Mouse (Mus musculus): ENCODE data around the gene Gnb3. TPM values are rescaled to one million over a fixed set of nuclear protein-coding genes. Genes with fewer than 3 reads are reported as not detected.
"Not testable (repeated sequence)": the region's sequence is repeated elsewhere in the genome, so short reads cannot be mapped to it uniquely, and the experiment has no call there.

The Gnb3 gene
- polyA plus RNA-seq, 1 experiment from 2014 or later, result 1.4 TPM

- 2% methylated on average over 34 of the region's 34 CpGs for WGBS
- peak overlapping the region; percentile 74 for H3K4me2 ChIP-seq (replicated peaks; ENCODE audit: low read depth, low read length)
- no peaks in the 10 kb centered on the region for H3K9me3 ChIP-seq (ENCODE audit: control insufficient read depth, low read depth, low read length)
- peak overlapping the region; percentile 47 for H3K4me3 ChIP-seq (ENCODE audit: low read depth, low read length)
- peak overlapping the region; percentile 95 for H3K27ac ChIP-seq (ENCODE audit: low read length)
- H3K36me3 ChIP-seq (ENCODE audit: control insufficient read depth, insufficient read depth, low read length), result peaks cover 5% of the 10 kb centered on the region
- peak overlapping the region; percentile 38; the same call in 1 of the 2 replicates for H3K9ac ChIP-seq (replicated peaks; ENCODE audit: low read depth, low read length)
- ATAC-seq (ENCODE audit: insufficient number of reproducible peaks, insufficient read depth, low FRiP score, low read depth), result peak; percentile 86
- H3K4me1 ChIP-seq (ENCODE audit: control insufficient read depth, insufficient read depth, low read length), result peaks cover 17% of the 10 kb centered on the region; the same call in 1 of the 2 replicates
- H3K27me3 ChIP-seq (ENCODE audit: control insufficient read depth, insufficient read depth, low read length), result no peaks in the 10 kb centered on the region
These were observed 34.4 kb downstream of the Gnb3 start for GRCm38 (mm10) chr6:124805341-124806321.

GRCm38 (mm10) chr6:124804341-124804740 is 35.7 kb downstream of the Gnb3 start:
- Histone ChIP-seq H3K9me3 (ENCODE audit: control insufficient read depth, low read depth, low read length) (no peaks in the 10 kb centered on the region), H3K27ac (ENCODE audit: low read length) (no peak overlapping the region), H3K4me3 (ENCODE audit: low read depth, low read length) (no peak overlapping the region), H3K36me3 (ENCODE audit: control insufficient read depth, insufficient read depth, low read length) (no peaks in the 10 kb centered on the region), H3K9ac (replicated peaks; ENCODE audit: low read depth, low read length) (no peak overlapping the region), H3K27me3 (ENCODE audit: control insufficient read depth, insufficient read depth, low read length) (no peaks in the 10 kb centered on the region), H3K4me2 (replicated peaks; ENCODE audit: low read depth, low read length) (no peak overlapping the region), H3K4me1 (ENCODE audit: control insufficient read depth, insufficient read depth, low read length) (peaks cover 13% of the 10 kb centered on the region; the same call in 1 of the 2 replicates)
- WGBS, result 78% methylated on average over 3 of the region's 3 CpGs
- ATAC-seq (ENCODE audit: insufficient number of reproducible peaks, insufficient read depth, low FRiP score, low read depth), result no peak

GRCm38 (mm10) chr6:124803691-124804090 is 36.4 kb downstream of the Gnb3 start:
- H3K27me3 ChIP-seq (ENCODE audit: control insufficient read depth, insufficient read depth, low read length); H3K36me3 ChIP-seq (ENCODE audit: control insufficient read depth, insufficient read depth, low read length); H3K27ac ChIP-seq (ENCODE audit: low read length); H3K4me3 ChIP-seq (ENCODE audit: low read depth, low read length); H3K9ac ChIP-seq (replicated peaks; ENCODE audit: low read depth, low read length); H3K4me2 ChIP-seq (replicated peaks; ENCODE audit: low read depth, low read length); H3K9me3 ChIP-seq (ENCODE audit: control insufficient read depth, low read depth, low read length); ATAC-seq (ENCODE audit: insufficient number of reproducible peaks, insufficient read depth, low FRiP score, low read depth): not testable (repeated sequence)
- peaks cover 12% of the 10 kb centered on the region; the same call in 1 of the 2 replicates for H3K4me1 ChIP-seq (ENCODE audit: control insufficient read depth, insufficient read depth, low read length)
- 93% methylated on average over 4 of the region's 4 CpGs for WGBS

GRCm38 (mm10) chr6:124803061-124803460 is 37.0 kb downstream of the Gnb3 start:
- H3K4me2 ChIP-seq (replicated peaks; ENCODE audit: low read depth, low read length), result no peak overlapping the region
- no peak overlapping the region for H3K4me3 ChIP-seq (ENCODE audit: low read depth, low read length)
- 81% methylated on average over 3 of the region's 3 CpGs for WGBS
- H3K36me3 ChIP-seq (ENCODE audit: control insufficient read depth, insufficient read depth, low read length), result no peaks in the 10 kb centered on the region
- no peak for ATAC-seq (ENCODE audit: insufficient number of reproducible peaks, insufficient read depth, low FRiP score, low read depth)
- no peaks in the 10 kb centered on the region for H3K27me3 ChIP-seq (ENCODE audit: control insufficient read depth, insufficient read depth, low read length)
- peaks cover 8% of the 10 kb centered on the region; the same call in 1 of the 2 replicates for H3K4me1 ChIP-seq (ENCODE audit: control insufficient read depth, insufficient read depth, low read length)
- H3K27ac ChIP-seq (ENCODE audit: low read length), result no peak overlapping the region
- no peak overlapping the region for H3K9ac ChIP-seq (replicated peaks; ENCODE audit: low read depth, low read length)
- no peaks in the 10 kb centered on the region for H3K9me3 ChIP-seq (ENCODE audit: control insufficient read depth, low read depth, low read length)

GRCm38 (mm10) chr6:124802400-124802799 is 37.7 kb downstream of the Gnb3 start:
- not testable (repeated sequence) for H3K27ac ChIP-seq (ENCODE audit: low read length); ATAC-seq (ENCODE audit: insufficient number of reproducible peaks, insufficient read depth, low FRiP score, low read depth); H3K4me1 ChIP-seq (ENCODE audit: control insufficient read depth, insufficient read depth, low read length); H3K9ac ChIP-seq (replicated peaks; ENCODE audit: low read depth, low read length); H3K36me3 ChIP-seq (ENCODE audit: control insufficient read depth, insufficient read depth, low read length); H3K9me3 ChIP-seq (ENCODE audit: control insufficient read depth, low read depth, low read length); H3K27me3 ChIP-seq (ENCODE audit: control insufficient read depth, insufficient read depth, low read length); H3K4me3 ChIP-seq (ENCODE audit: low read depth, low read length)
- H3K4me2 ChIP-seq (replicated peaks; ENCODE audit: low read depth, low read length), result 0 out of 2 replicates have a peak overlapping the region, but pooled peaks have one; percentile 12
- WGBS, result 15% methylated on average over 5 of the region's 9 CpGs

- H3K4me3 ChIP-seq (ENCODE audit: low read depth, low read length), result no peak overlapping the region
- H3K36me3 ChIP-seq (ENCODE audit: control insufficient read depth, insufficient read depth, low read length), result no peaks in the 10 kb centered on the region
- WGBS, result 64% methylated on average over 2 of the region's 2 CpGs
- H3K9me3 ChIP-seq (ENCODE audit: control insufficient read depth, low read depth, low read length), result no peaks in the 10 kb centered on the region
- no peak; the same call in 1 of the 2 replicates for ATAC-seq (ENCODE audit: insufficient number of reproducible peaks, insufficient read depth, low FRiP score, low read depth)
- no peak overlapping the region for H3K9ac ChIP-seq (replicated peaks; ENCODE audit: low read depth, low read length)
- no peak overlapping the region for H3K4me2 ChIP-seq (replicated peaks; ENCODE audit: low read depth, low read length)
- H3K27me3 ChIP-seq (ENCODE audit: control insufficient read depth, insufficient read depth, low read length), result no peaks in the 10 kb centered on the region
- H3K27ac ChIP-seq (ENCODE audit: low read length), result peak overlapping the region; percentile 49; the same call in 1 of the 2 replicates
- no peaks in the 10 kb centered on the region for H3K4me1 ChIP-seq (ENCODE audit: control insufficient read depth, insufficient read depth, low read length)
These were observed 43.9 kb downstream of the Gnb3 start for GRCm38 (mm10) chr6:124796200-124796599.

GRCm38 (mm10) chr6:124795781-124796180 is 44.3 kb downstream of the Gnb3 start:
- WGBS, result 70% methylated on average over 4 of the region's 4 CpGs

GRCm38 (mm10) chr6:124791911-124792310 is 48.2 kb downstream of the Gnb3 start:
- Histone ChIP-seq H3K4me3 (ENCODE audit: low read depth, low read length) (no peak overlapping the region), H3K4me1 (ENCODE audit: control insufficient read depth, insufficient read depth, low read length) (no peaks in the 10 kb centered on the region), H3K4me2 (replicated peaks; ENCODE audit: low read depth, low read length) (no peak overlapping the region), H3K27ac (ENCODE audit: low read length) (no peak overlapping the region), H3K9ac (replicated peaks; ENCODE audit: low read depth, low read length) (no peak overlapping the region), H3K27me3 (ENCODE audit: control insufficient read depth, insufficient read depth, low read length) (no peaks in the 10 kb centered on the region), H3K36me3 (ENCODE audit: control insufficient read depth, insufficient read depth, low read length) (no peaks in the 10 kb centered on the region), H3K9me3 (ENCODE audit: control insufficient read depth, low read depth, low read length) (no peaks in the 10 kb centered on the region)
- ATAC-seq (ENCODE audit: insufficient number of reproducible peaks, insufficient read depth, low FRiP score, low read depth), result no peak
- WGBS, result 86% methylated on average over 3 of the region's 3 CpGs

More at GRCm38 (mm10) chr6:124795781-124796180, 44.3 kb downstream of the Gnb3 start:
- Histone ChIP-seq H3K36me3 (ENCODE audit: control insufficient read depth, insufficient read depth, low read length) (no peaks in the 10 kb centered on the region), H3K4me1 (ENCODE audit: control insufficient read depth, insufficient read depth, low read length) (no peaks in the 10 kb centered on the region), H3K4me3 (ENCODE audit: low read depth, low read length) (no peak overlapping the region), H3K9ac (replicated peaks; ENCODE audit: low read depth, low read length) (no peak overlapping the region), H3K27me3 (ENCODE audit: control insufficient read depth, insufficient read depth, low read length) (no peaks in the 10 kb centered on the region), H3K4me2 (replicated peaks; ENCODE audit: low read depth, low read length) (no peak overlapping the region), H3K27ac (ENCODE audit: low read length) (peak overlapping the region; percentile 49; the same call in 1 of the 2 replicates), H3K9me3 (ENCODE audit: control insufficient read depth, low read depth, low read length) (no peaks in the 10 kb centered on the region)
- no peak for ATAC-seq (ENCODE audit: insufficient number of reproducible peaks, insufficient read depth, low FRiP score, low read depth)

Data from stomach, embryonic 14.5 days (tissue).